Mouse (Mus musculus) intestine, embryonic 15.5 days (tissue): ENCODE data around the gene Gm45713. TPM values are rescaled to one million over a fixed set of nuclear protein-coding genes. Genes with fewer than 3 reads are reported as not detected.
"Not testable (repeated sequence)": the region's sequence is repeated elsewhere in the genome, so short reads cannot be mapped to it uniquely, and the experiment has no call there.

Source experiments
- ATAC-seq: fragments of 200-750 bp; cut with Nextera tagmentation; 2 replicates; pipeline ENCODE4 v1.8.0; 2017; ENCODE audit warnings: moderate TSS enrichment, moderate library complexity
- H3K27ac ChIP-seq: fragments of 300-500 bp; sonication (generic); 2 replicates; pipeline ENCODE4 v1.5.1; 2015; ENCODE audit warnings: mild to moderate bottlenecking, inconsistent platforms
- H3K27me3 ChIP-seq: fragments of 300-500 bp; sonication (generic); replicated peaks from 2 replicates; pipeline ENCODE4 v1.6.1; 2015; ENCODE audit warnings: inconsistent platforms
- H3K36me3 ChIP-seq: fragments of 300-500 bp; sonication (generic); 2 replicates; pipeline ENCODE4 v1.6.1; 2015; ENCODE audit warnings: inconsistent platforms
- H3K4me1 ChIP-seq: fragments of 300-500 bp; sonication (generic); replicated peaks from 2 replicates; pipeline ENCODE4 v1.6.1; 2015; ENCODE audit warnings: inconsistent platforms
- H3K4me2 ChIP-seq: fragments of 300-500 bp; sonication (generic); replicated peaks from 2 replicates; pipeline ENCODE4 v1.6.1; 2015; ENCODE audit warnings: mild to moderate bottlenecking, inconsistent platforms
- H3K4me3 ChIP-seq: fragments of 300-500 bp; sonication (generic); replicated peaks from 2 replicates; pipeline ENCODE4 v1.5.1; 2015; ENCODE audit warnings: inconsistent platforms
- H3K9ac ChIP-seq: fragments of 300-500 bp; sonication (generic); 2 replicates; pipeline ENCODE4 v1.6.1; 2015; ENCODE audit warnings: inconsistent platforms
- H3K9me3 ChIP-seq: fragments of 300-500 bp; sonication (generic); 2 replicates; pipeline ENCODE4 v1.6.1; 2016; ENCODE audit warnings: inconsistent platforms
- WGBS: fragments of 180-500 bp; shearing (Covaris S2); methylation state at CpG from one replicate; pipeline ENCODE4 v1.1.7; 2015; 5-methylcytosine and 5-hydroxymethylcytosine counted together
- polyA plus RNA-seq: library from polyadenylated mRNA; unstranded; fragments of >200 nt; fragmentation: Nextera tagmentation; extraction: Ambion mirVana; gene quantifications from 2 replicates; pipeline ENCODE4 v1.2.1, GENCODE M21; 2015

The Gm45713 gene
- polyA plus RNA-seq, 1 experiment from 2014 or later = 0.24 TPM

- Histone ChIP-seq H3K4me2 (no peak overlapping the region), H3K27me3 (no peaks in the 10 kb centered on the region), H3K4me1 (peaks cover 20% of the 10 kb centered on the region), H3K27ac (no peak overlapping the region), H3K4me3 (no peak overlapping the region), H3K9ac (no peak overlapping the region), H3K36me3 (no peaks in the 10 kb centered on the region), H3K9me3 (no peaks in the 10 kb centered on the region)
- ATAC-seq = no peak
- WGBS = 89% methylated on average over 8 of the region's 8 CpGs
Observed at GRCm38 (mm10) chr7:45098541-45099240, 37.3 kb downstream of the Gm45713 start.

DNA sequence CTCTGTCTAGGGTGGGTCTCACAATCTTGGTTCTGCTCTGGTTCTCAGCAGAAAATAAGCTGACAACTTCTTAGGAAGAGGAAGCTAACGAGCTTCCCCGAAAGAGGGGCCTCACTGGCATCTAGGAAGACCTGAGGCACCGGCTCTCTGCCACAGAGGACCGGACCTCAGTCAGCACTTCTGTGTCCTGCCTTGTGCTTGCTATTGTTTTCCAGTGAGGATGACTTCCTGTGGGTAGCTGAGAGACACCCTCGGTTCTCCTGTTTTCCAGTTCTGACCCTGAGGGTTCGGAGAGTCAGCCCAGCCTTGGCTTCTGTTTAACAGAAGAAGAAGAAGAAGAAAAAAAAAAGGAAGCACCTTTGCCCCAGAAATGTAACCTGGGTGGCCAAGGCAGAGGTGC, 38.6 kb downstream of the Gm45713 start:
- no peak overlapping the region for H3K4me3 ChIP-seq
- H3K27me3 ChIP-seq = no peaks in the 10 kb centered on the region
- no peaks in the 10 kb centered on the region for H3K36me3 ChIP-seq
- H3K27ac ChIP-seq = 0 out of 2 replicates have a peak overlapping the region, but pooled peaks have one; percentile 17
- no peaks in the 10 kb centered on the region for H3K9me3 ChIP-seq
- H3K4me2 ChIP-seq = no peak overlapping the region
- H3K9ac ChIP-seq = no peak overlapping the region
- peaks cover 16% of the 10 kb centered on the region for H3K4me1 ChIP-seq
- 53% methylated on average over 6 of the region's 6 CpGs for WGBS
- no peak for ATAC-seq

DNA sequence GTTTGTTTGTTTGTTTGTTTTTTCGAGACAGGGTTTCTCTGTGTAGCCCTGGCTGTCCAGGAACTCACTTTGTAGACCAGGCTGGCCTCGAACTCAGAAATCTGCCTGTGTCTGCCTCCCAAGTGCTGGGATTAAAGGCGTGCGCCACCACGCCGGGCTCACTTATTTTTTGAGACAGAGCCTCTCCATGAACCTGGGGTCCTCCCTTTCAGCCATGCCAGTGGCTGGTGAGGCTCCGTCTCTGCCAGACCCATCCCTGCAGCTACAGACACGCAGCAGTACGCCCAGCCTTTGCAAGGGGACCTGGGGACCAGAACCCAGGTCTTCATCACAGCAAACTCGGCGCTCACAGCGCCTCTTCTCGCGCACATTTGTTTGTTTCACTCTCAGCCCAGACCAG, 40.1 kb downstream of the Gm45713 start:
- not testable (repeated sequence) for H3K27ac ChIP-seq, H3K4me3 ChIP-seq, H3K27me3 ChIP-seq, H3K36me3 ChIP-seq, H3K9me3 ChIP-seq, H3K4me2 ChIP-seq, H3K9ac ChIP-seq, ATAC-seq
- H3K4me1 ChIP-seq = peaks cover 11% of the 10 kb centered on the region
- 92% methylated on average over 14 of the region's 14 CpGs for WGBS

- WGBS = 80% methylated on average over 6 of the region's 6 CpGs
- Histone ChIP-seq H3K4me2 (no peak overlapping the region), H3K27ac (no peak overlapping the region), H3K4me1 (peaks cover 14% of the 10 kb centered on the region), H3K36me3 (no peaks in the 10 kb centered on the region), H3K9me3 (no peaks in the 10 kb centered on the region), H3K27me3 (no peaks in the 10 kb centered on the region), H3K4me3 (no peak overlapping the region), H3K9ac (no peak overlapping the region)
- ATAC-seq = no peak
Observed at GRCm38 (mm10) chr7:45095367-45095766, 40.7 kb downstream of the Gm45713 start.

- H3K4me3 ChIP-seq = no peak overlapping the region
- H3K9ac ChIP-seq = no peak overlapping the region
- H3K27me3 ChIP-seq = no peaks in the 10 kb centered on the region
- peaks cover 17% of the 10 kb centered on the region for H3K4me1 ChIP-seq
- H3K36me3 ChIP-seq = no peaks in the 10 kb centered on the region
- no peaks in the 10 kb centered on the region for H3K9me3 ChIP-seq
- ATAC-seq = no peak
- no peak overlapping the region for H3K27ac ChIP-seq
- H3K4me2 ChIP-seq = no peak overlapping the region
- WGBS = 32% methylated on average over 7 of the region's 7 CpGs
Observed at GRCm38 (mm10) chr7:45094121-45094520, 41.9 kb downstream of the Gm45713 start.

DNA sequence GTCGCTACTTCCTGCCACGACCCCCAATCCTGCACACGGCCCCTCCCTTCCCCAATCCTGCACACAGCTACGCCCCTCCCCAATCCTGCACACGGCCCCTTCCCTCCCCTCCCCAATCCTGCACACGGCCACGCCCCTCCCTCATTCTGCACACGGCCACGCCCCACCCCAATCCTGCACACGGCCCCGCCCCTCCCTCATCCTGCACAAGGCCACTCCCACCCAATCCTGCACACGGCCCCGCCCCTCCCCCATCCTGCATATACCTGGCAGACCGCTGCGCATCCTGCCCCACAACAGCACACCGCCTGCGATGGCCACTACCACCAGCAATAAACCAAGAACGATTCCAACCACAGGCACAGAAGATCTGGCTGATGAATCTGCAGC, 42.5 kb downstream of the Gm45713 start:
- Histone ChIP-seq H3K27ac (peak overlapping the region; percentile 83; the same call in 1 of the 2 replicates), H3K36me3 (peaks cover 1% of the 10 kb centered on the region; the same call in 1 of the 2 replicates), H3K4me1 (peaks cover 17% of the 10 kb centered on the region), H3K4me3 (no peak overlapping the region), H3K9ac (no peak overlapping the region), H3K27me3 (no peaks in the 10 kb centered on the region), H3K9me3 (no peaks in the 10 kb centered on the region), H3K4me2 (peak overlapping the region; percentile 19; the same call in 1 of the 2 replicates)
- ATAC-seq = no peak
- WGBS = 38% methylated on average over 15 of the region's 18 CpGs

GRCm38 (mm10) chr7:45092828-45093515, 43.1 kb downstream of the Gm45713 start:
- Histone ChIP-seq H3K36me3 (peaks cover 6% of the 10 kb centered on the region; the same call in 1 of the 2 replicates), H3K4me2 (peak overlapping the region; percentile 19; the same call in 1 of the 2 replicates), H3K9me3 (no peaks in the 10 kb centered on the region), H3K4me3 (no peak overlapping the region), H3K4me1 (peaks cover 17% of the 10 kb centered on the region), H3K27me3 (no peaks in the 10 kb centered on the region), H3K27ac (peak overlapping the region; percentile 83), H3K9ac (no peak overlapping the region)
- 48% methylated on average over 12 of the region's 12 CpGs for WGBS
- ATAC-seq = no peak

GRCm38 (mm10) chr7:45092048-45092447, 44.0 kb downstream of the Gm45713 start, which contains the start of gene Rcn3:
Gene Rcn3 (minus strand): TSS chr7:45092221.
- Histone ChIP-seq H3K36me3 (peaks cover 11% of the 10 kb centered on the region), H3K4me2 (peak within 1 kb of the TSS; percentile 61), H3K4me3 (peak within 1 kb of the TSS; percentile 50), H3K9me3 (no peaks in the 10 kb centered on the region), H3K27me3 (no peaks in the 10 kb centered on the region), H3K9ac (peak within 1 kb of the TSS; percentile 64), H3K27ac (peak within 1 kb of the TSS; percentile 83), H3K4me1 (peaks cover 17% of the 10 kb centered on the region)
- peak; percentile 91 for ATAC-seq
- under 1% methylated on average over 16 of the region's 16 CpGs for WGBS

GRCm38 (mm10) chr7:45091001-45091990, 44.7 kb downstream of the Gm45713 start:
- H3K4me1 ChIP-seq = peaks cover 17% of the 10 kb centered on the region
- peak overlapping the region; percentile 64 for H3K9ac ChIP-seq
- ATAC-seq = peak; percentile 56
- no peaks in the 10 kb centered on the region for H3K9me3 ChIP-seq
- H3K27me3 ChIP-seq = no peaks in the 10 kb centered on the region
- H3K27ac ChIP-seq = peak overlapping the region; percentile 82
- H3K4me3 ChIP-seq = peak overlapping the region; percentile 50
- WGBS = 13% methylated on average over 35 of the region's 35 CpGs
- H3K36me3 ChIP-seq = peaks cover 18% of the 10 kb centered on the region
- peak overlapping the region; percentile 61 for H3K4me2 ChIP-seq

GRCm38 (mm10) chr7:45090251-45090977, 45.6 kb downstream of the Gm45713 start:
- H3K4me2 ChIP-seq = peak overlapping the region; percentile 61
- 78% methylated on average over 13 of the region's 13 CpGs for WGBS
- H3K9ac ChIP-seq = no peak overlapping the region; the same call in 1 of the 2 replicates
- no peaks in the 10 kb centered on the region for H3K9me3 ChIP-seq
- no peak for ATAC-seq
- H3K36me3 ChIP-seq = peaks cover 22% of the 10 kb centered on the region
- H3K27me3 ChIP-seq = no peaks in the 10 kb centered on the region
- H3K4me1 ChIP-seq = peaks cover 17% of the 10 kb centered on the region
- H3K4me3 ChIP-seq = peak overlapping the region; percentile 50
- 0 out of 2 replicates have a peak overlapping the region, but pooled peaks have one; percentile 82 for H3K27ac ChIP-seq

- 92% methylated on average over 17 of the region's 17 CpGs for WGBS
- no peak overlapping the region for H3K27ac ChIP-seq
- H3K4me2 ChIP-seq = no peak overlapping the region
- peaks cover 13% of the 10 kb centered on the region for H3K4me1 ChIP-seq
- ATAC-seq = no peak
- no peaks in the 10 kb centered on the region for H3K27me3 ChIP-seq
- H3K36me3 ChIP-seq = peaks cover 24% of the 10 kb centered on the region
- no peaks in the 10 kb centered on the region for H3K9me3 ChIP-seq
- H3K4me3 ChIP-seq = no peak overlapping the region
- no peak overlapping the region for H3K9ac ChIP-seq
Observed at GRCm38 (mm10) chr7:45088597-45088996, 47.4 kb downstream of the Gm45713 start.
